Mouse (Mus musculus) forebrain, embryonic 16.5 days (tissue): Measurements from ENCODE around the gene Gm9758. TPM values are rescaled to one million over a fixed set of nuclear protein-coding genes. Genes with fewer than 3 reads are reported as not detected.

Experiments
- polyA plus RNA-seq: library from polyadenylated mRNA; unstranded; fragments of >200 nt; fragmentation: Nextera tagmentation; extraction: Ambion mirVana; gene quantifications from 2 replicates; pipeline ENCODE4 v1.2.1, GENCODE M21; 2015

Gene Gm9758
- polyA plus RNA-seq, 1 experiment from 2014 or later, result not detected

Other genes with a start within 250 kb of the Gm9758 start
- not detected in 2 replicates for gene Speer4e, start 23.5 kb upstream of the Gm9758 start, polyA plus RNA-seq
- gene Gm10354, start 64.0 kb upstream of the Gm9758 start, polyA plus RNA-seq, result not detected in 2 replicates
- not detected in 2 replicates for gene Gm17019, start 118.1 kb upstream of the Gm9758 start, polyA plus RNA-seq